Mouse (Mus musculus) brain, embryonic 14.5 days (tissue): ENCODE results near the gene Fras1.

Source experiments
- CTCF ChIP-seq: fragments of 200-500 bp; IDR thresholded peaks from 2 replicates; pipeline ENCODE4 v1.5.1; 2012; ENCODE audit warnings: inconsistent platforms, mild to moderate bottlenecking, moderate library complexity, borderline replicate concordance; ENCODE audit not compliant: insufficient read depth, insufficient read length; ENCODE audit errors: extremely low read depth
- POLR2A ChIP-seq: fragments of 200-500 bp; IDR thresholded peaks from 2 replicates; pipeline ENCODE4 v1.6.1; 2012; ENCODE audit warnings: mild to moderate bottlenecking, inconsistent platforms, borderline replicate concordance; ENCODE audit not compliant: poor library complexity, insufficient read depth, insufficient read length, severe bottlenecking; ENCODE audit errors: extremely low read depth

DNA sequence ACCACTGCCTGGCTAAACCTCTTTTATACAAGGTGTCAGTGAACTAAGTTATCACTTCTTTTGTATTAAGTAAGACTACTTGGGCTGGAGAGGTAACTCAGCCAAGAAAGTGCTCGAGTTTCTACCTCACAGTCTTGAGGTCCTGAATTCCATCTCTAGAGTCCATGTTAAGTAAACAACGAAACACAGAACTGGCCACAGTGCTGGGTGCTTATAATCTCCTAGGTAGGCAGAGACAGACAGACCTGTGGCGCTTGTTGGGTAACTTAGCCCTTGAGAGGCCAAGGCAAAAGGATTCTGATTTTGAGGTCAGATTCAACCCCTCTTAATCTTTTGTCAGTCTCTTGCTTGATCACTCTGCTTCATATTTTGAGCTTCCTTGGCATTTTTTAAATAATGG is 156.8 kb downstream of the Fras1 start:
- no peak for TF ChIP-seq CTCF
- no peak for TF ChIP-seq POLR2A
